21 mouse cellular contexts compared by ENCODE assay signal in the genomic region with DNA sequence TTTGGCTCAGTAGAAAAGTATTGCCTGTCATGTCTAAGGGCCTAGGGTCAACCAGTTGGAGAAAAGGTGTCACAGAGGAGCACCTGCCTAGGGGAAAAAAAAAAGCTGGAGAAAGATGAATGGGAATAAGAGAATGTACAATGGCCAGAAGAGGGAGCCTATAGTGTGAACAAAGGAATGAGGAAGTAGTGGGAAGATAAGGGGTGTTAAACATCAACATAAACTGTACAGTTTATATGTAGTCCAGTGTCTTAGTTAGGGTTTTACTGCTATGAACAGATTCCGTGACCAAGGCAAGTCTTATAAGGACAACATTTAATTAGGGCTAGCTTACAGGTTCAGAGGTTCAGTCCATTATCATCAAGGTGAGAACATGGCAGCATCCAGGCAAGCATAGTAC. TPM values are rescaled to one million over a fixed set of nuclear protein-coding genes. Genes with fewer than 3 reads are reported as not detected.
DNase-seq lines count a peak whose midpoint lies in the region; ATAC-seq and TF ChIP-seq lines count a peak whose summit lies in the region.
"Had no signal": no experiment of that assay in that cellular context is flagged by ENCODE, and none has a peak within 500 bp of the region (broad histone marks: within the 10 kb centered on the region; RNA-seq: fewer than 3 reads in every experiment).

No protein-coding gene starts in this region.

- WGBS in kidney, postnatal 0 days = 83% methylated on average over 1 of the region's 1 CpGs
- 93% methylated on average over 1 of the region's 1 CpGs for WGBS in midbrain, postnatal 0 days
- WGBS in midbrain, embryonic 13.5 days = 88% methylated on average over 1 of the region's 1 CpGs

- no peak overlapping the region for H3K9ac ChIP-seq in kidney, postnatal 0 days (ENCODE audit: low read depth, low read length)
- H3K9ac ChIP-seq in midbrain, postnatal 0 days (replicated peaks; ENCODE audit: low read length, poor library complexity, severe bottlenecking) = no peak overlapping the region
- no peak overlapping the region for H3K9ac ChIP-seq in midbrain, embryonic 13.5 days (replicated peaks)
- H3K9ac ChIP-seq: embryonic facial prominence, embryonic 13.5 days; forebrain, embryonic 12.5 days; heart, embryonic 13.5 days had no signal

- no peaks in the 10 kb centered on the region for H3K27me3 ChIP-seq in kidney, postnatal 0 days (ENCODE audit: insufficient read depth, low read length)
- no peaks in the 10 kb centered on the region for H3K27me3 ChIP-seq in midbrain, postnatal 0 days (ENCODE audit: insufficient read depth, low read length)
- peaks cover 6% of the 10 kb centered on the region; the same call in 1 of the 2 replicates for H3K27me3 ChIP-seq in midbrain, embryonic 13.5 days
- H3K27me3 ChIP-seq: Patski had no signal

- H3K4me1 ChIP-seq in kidney, postnatal 0 days (replicated peaks; ENCODE audit: insufficient read depth, low read length) = no peaks in the 10 kb centered on the region
- H3K4me1 ChIP-seq in midbrain, postnatal 0 days (ENCODE audit: insufficient read depth, low read length) = no peaks in the 10 kb centered on the region; the same call in 1 of the 2 replicates
- H3K4me1 ChIP-seq in midbrain, embryonic 13.5 days (replicated peaks) = peaks cover 19% of the 10 kb centered on the region

- no peak for ATAC-seq in kidney, postnatal 0 days (replicated peaks; ENCODE audit: low FRiP score, low read depth)
- no peak for ATAC-seq in midbrain, postnatal 0 days (ENCODE audit: low FRiP score)
- no peak for ATAC-seq in midbrain, embryonic 13.5 days
- ATAC-seq in granulocyte monocyte progenitor cell, adult 5-6 weeks (replicated peaks; ENCODE audit: poor library complexity, severe bottlenecking) = 0 out of 2 replicates have a peak, but pooled peaks have one; percentile 16
- ATAC-seq: activated CD4-positive, CD25-positive, alpha-beta regulatory T cell, adult 4 months; CD4-positive, CD25-positive, alpha-beta regulatory T cell, adult 4 months; hindbrain, embryonic 16.5 days; Patski had no signal

- H3K9me3 ChIP-seq in kidney, postnatal 0 days (replicated peaks; ENCODE audit: low read length) = no peaks in the 10 kb centered on the region
- no peaks in the 10 kb centered on the region for H3K9me3 ChIP-seq in midbrain, postnatal 0 days (ENCODE audit: low read length)
- no peaks in the 10 kb centered on the region for H3K9me3 ChIP-seq in midbrain, embryonic 13.5 days
- H3K9me3 ChIP-seq: embryonic facial prominence, embryonic 13.5 days; forebrain, embryonic 12.5 days; G1E; heart, embryonic 13.5 days had no signal

- no peaks in the 10 kb centered on the region for H3K36me3 ChIP-seq in kidney, postnatal 0 days (ENCODE audit: insufficient read depth, low read length)
- no peaks in the 10 kb centered on the region for H3K36me3 ChIP-seq in midbrain, postnatal 0 days (ENCODE audit: insufficient read depth, low read length)
- no peaks in the 10 kb centered on the region for H3K36me3 ChIP-seq in midbrain, embryonic 13.5 days
- H3K36me3 ChIP-seq: embryonic facial prominence, embryonic 13.5 days; forebrain, embryonic 12.5 days; G1E; heart, embryonic 13.5 days had no signal

- TF ChIP-seq CTCF in kidney, postnatal 0 days (IDR thresholded peaks at IDR 0.05; ENCODE audit: low read depth) = peak; percentile 13; the same call in 1 of the 2 replicates
- TF ChIP-seq CTCF in midbrain, postnatal 0 days (IDR thresholded peaks at IDR 0.05) = peak; percentile 47

- no peak overlapping the region for H3K4me3 ChIP-seq in kidney, postnatal 0 days (replicated peaks; ENCODE audit: low read depth, low read length)
- no peak overlapping the region for H3K4me3 ChIP-seq in midbrain, postnatal 0 days (ENCODE audit: low read depth, low read length)
- no peak overlapping the region for H3K4me3 ChIP-seq in midbrain, embryonic 13.5 days (replicated peaks)
- H3K4me3 ChIP-seq: embryonic facial prominence, embryonic 13.5 days; forebrain, embryonic 12.5 days; gastrocnemius, adult 2 months; heart, embryonic 13.5 days had no signal

- DNase-seq in kidney, postnatal 0 days (ENCODE audit: low spot score) = no peak
- no peak for DNase-seq in kidney, postnatal 4 days
- DNase-seq in midbrain, postnatal 0 days (ENCODE audit: low spot score) = no peak
- DNase-seq in lung, postnatal 36 days = no peak
- DNase-seq in thymus, adult 18-20 months = no peak
- DNase-seq: B cell, adult 2 months; cerebellum, adult 9-11 months; gastrocnemius, adult 2 months; gastrocnemius, postnatal 25 days; heart, adult 11 months; heart, postnatal 36 days had no signal

- no peak overlapping the region for H3K27ac ChIP-seq in kidney, postnatal 0 days
- H3K27ac ChIP-seq in midbrain, postnatal 0 days (ENCODE audit: low read depth, low read length) = no peak overlapping the region
- no peak overlapping the region for H3K27ac ChIP-seq in midbrain, embryonic 13.5 days
- H3K27ac ChIP-seq: embryonic facial prominence, embryonic 13.5 days; forebrain, embryonic 12.5 days; gastrocnemius, adult 2 months; heart, embryonic 13.5 days had no signal

- no peak overlapping the region for H3K4me2 ChIP-seq in kidney, postnatal 0 days (ENCODE audit: low read length)
- no peak overlapping the region for H3K4me2 ChIP-seq in midbrain, postnatal 0 days (ENCODE audit: low read depth, low read length, poor library complexity, severe bottlenecking)
- H3K4me2 ChIP-seq in midbrain, embryonic 13.5 days (replicated peaks) = no peak overlapping the region
- H3K4me2 ChIP-seq: embryonic facial prominence, embryonic 13.5 days; forebrain, embryonic 12.5 days; heart, embryonic 13.5 days had no signal

RNA-seq across cellular contexts. Expression of gene Cgn, which starts 2.8 kb away (rescaled TPM):
- polyA plus RNA-seq in kidney, postnatal 0 days (2015; fragmentation: Nextera tagmentation; extraction: Ambion mirVana) = 15.7 and 16.4 TPM in 2 replicates
- 11.6 and 13.6 TPM in 2 replicates for total RNA-seq in midbrain, postnatal 0 days (2014; rRNA removed)
- polyA plus RNA-seq in midbrain, postnatal 0 days (2015; fragmentation: Nextera tagmentation; extraction: Ambion mirVana) = 11.4 and 12.4 TPM in 2 replicates
- 5.3 and 6.0 TPM in 2 replicates for polyA plus RNA-seq in midbrain, embryonic 13.5 days (2015; fragmentation: Nextera tagmentation; extraction: Ambion mirVana)
- total RNA-seq in granulocyte monocyte progenitor cell, adult 5-6 weeks (2014; fragmentation: Nextera tagmentation) = 0.17 TPM in 1 of 2 replicates, not detected in the other
- total RNA-seq in granulocyte monocyte progenitor cell, adult 5-6 weeks (2017) = not detected in 2 replicates
- total RNA-seq: gastrocnemius, postnatal 25 days had no signal
- polyA plus RNA-seq: activated CD4-positive, CD25-positive, alpha-beta regulatory T cell, adult 4 months had no signal

RNA-seq across cellular contexts. Expression of gene Pogz, which starts 48.3 kb away (rescaled TPM):
- 14.1 and 14.6 TPM in 2 replicates for polyA plus RNA-seq in kidney, postnatal 0 days (2015; fragmentation: Nextera tagmentation; extraction: Ambion mirVana)
- total RNA-seq in midbrain, postnatal 0 days (2014; rRNA removed) = 42.5 and 59.9 TPM in 2 replicates
- polyA plus RNA-seq in midbrain, postnatal 0 days (2015; fragmentation: Nextera tagmentation; extraction: Ambion mirVana) = 17.2 and 17.5 TPM in 2 replicates
- polyA plus RNA-seq in midbrain, embryonic 13.5 days (2015; fragmentation: Nextera tagmentation; extraction: Ambion mirVana) = 26.9 and 27.3 TPM in 2 replicates
- 31.7 and 38.0 TPM in 2 replicates for total RNA-seq in granulocyte monocyte progenitor cell, adult 5-6 weeks (2014; fragmentation: Nextera tagmentation)
- total RNA-seq in granulocyte monocyte progenitor cell, adult 5-6 weeks (2017) = 13.0 and 20.9 TPM in 2 replicates
